Mouse (Mus musculus): ENCODE results near the gene Kank1.

GRCm38 (mm10) chr19:25326002-25326300, 89.2 kb downstream of the Kank1 start:
- TF ChIP-seq POLR2A (IDR thresholded peaks at IDR 0.05; ENCODE audit: borderline replicate concordance, extremely low read depth, insufficient read depth, insufficient read length, poor library complexity, severe bottlenecking) (no peak), CTCF (IDR thresholded peaks at IDR 0.05; ENCODE audit: borderline replicate concordance, extremely low read depth, insufficient read depth, insufficient read length) (no peak)

Measured in brain, embryonic 14.5 days (tissue).